Mouse (Mus musculus) stomach, embryonic 14.5 days (tissue): ENCODE results near the gene Grifin. TPM values are rescaled to one million over a fixed set of nuclear protein-coding genes. Genes with fewer than 3 reads are reported as not detected.

Source experiments
- ATAC-seq: fragments of 200-750 bp; cut with Nextera tagmentation; 2 replicates; pipeline ENCODE4 v1.8.0; 2017; ENCODE audit warnings: low read depth, moderate TSS enrichment; ENCODE audit not compliant: insufficient number of reproducible peaks, insufficient read depth, low FRiP score
- H3K27ac ChIP-seq: fragments of 300-500 bp; sonication (generic); 2 replicates; pipeline ENCODE4 v1.5.1; 2014; ENCODE audit warnings: mild to moderate bottlenecking, low read length, moderate library complexity, mixed read lengths
- H3K27me3 ChIP-seq: fragments of 300-500 bp; sonication (generic); 2 replicates; pipeline ENCODE4 v1.6.1; 2014; ENCODE audit warnings: low read length, control low read depth, mixed read lengths; ENCODE audit not compliant: control insufficient read depth, insufficient read depth
- H3K36me3 ChIP-seq: fragments of 300-500 bp; sonication (generic); 2 replicates; pipeline ENCODE4 v1.6.1; 2014; ENCODE audit warnings: mild to moderate bottlenecking, control low read depth, low read length, moderate library complexity, mixed read lengths; ENCODE audit not compliant: control insufficient read depth, insufficient read depth
- H3K4me1 ChIP-seq: fragments of 300-500 bp; sonication (generic); 2 replicates; pipeline ENCODE4 v1.6.1; 2014; ENCODE audit warnings: low read length, control low read depth, mixed read lengths; ENCODE audit not compliant: control insufficient read depth, insufficient read depth
- H3K4me2 ChIP-seq: fragments of 300-500 bp; sonication (generic); replicated peaks from 2 replicates; pipeline ENCODE4 v1.6.1; 2014; ENCODE audit warnings: low read depth, low read length, control low read depth
- H3K4me3 ChIP-seq: fragments of 300-500 bp; sonication (generic); 2 replicates; pipeline ENCODE4 v1.5.1; 2014; ENCODE audit warnings: low read depth, low read length, control low read depth
- H3K9ac ChIP-seq: fragments of 300-500 bp; sonication (generic); replicated peaks from 2 replicates; pipeline ENCODE4 v1.6.1; 2014; ENCODE audit warnings: low read depth, mild to moderate bottlenecking, control low read depth, low read length, moderate library complexity, mixed read lengths
- H3K9me3 ChIP-seq: fragments of 300-500 bp; sonication (generic); 2 replicates; pipeline ENCODE4 v1.6.1; 2016; ENCODE audit warnings: low read depth, low read length, control low read depth; ENCODE audit not compliant: control insufficient read depth
- WGBS: fragments of 180-500 bp; shearing (Covaris S2); extraction: QIAGEN DNeasy Blood & Tissue Kit; methylation state at CpG from one replicate; pipeline ENCODE4 v1.1.7; 2014; 5-methylcytosine and 5-hydroxymethylcytosine counted together
- polyA plus RNA-seq: library from polyadenylated mRNA; unstranded; fragments of >200 nt; fragmentation: Nextera tagmentation; extraction: Ambion mirVana; gene quantifications from 2 replicates; pipeline ENCODE4 v1.2.1, GENCODE M21; 2014

Gene Grifin
- polyA plus RNA-seq, 1 experiment from 2014 or later: 0.74 TPM

- Histone ChIP-seq H3K9me3 (no peaks in the 10 kb centered on the region), H3K27me3 (no peaks in the 10 kb centered on the region), H3K36me3 (no peaks in the 10 kb centered on the region), H3K4me2 (no peak overlapping the region), H3K4me3 (no peak overlapping the region), H3K4me1 (no peaks in the 10 kb centered on the region), H3K9ac (no peak overlapping the region), H3K27ac (no peak overlapping the region)
- 44% methylated on average over 17 of the region's 17 CpGs for WGBS
- ATAC-seq: no peak
Observed at GRCm38 (mm10) chr5:140549306-140550047, 15.4 kb downstream of the Grifin start.

- H3K27ac ChIP-seq: no peak overlapping the region
- WGBS: 86% methylated on average over 19 of the region's 19 CpGs
Observed at GRCm38 (mm10) chr5:140546332-140546731, 18.5 kb downstream of the Grifin start.

GRCm38 (mm10) chr5:140545651-140546050 lies 19.2 kb downstream of the Grifin start:
- 53% methylated on average over 6 of the region's 6 CpGs for WGBS

More at GRCm38 (mm10) chr5:140546332-140546731, 18.5 kb downstream of the Grifin start:
- H3K4me2 ChIP-seq: no peak overlapping the region
- H3K4me3 ChIP-seq: no peak overlapping the region
- no peaks in the 10 kb centered on the region for H3K9me3 ChIP-seq
- H3K4me1 ChIP-seq: no peaks in the 10 kb centered on the region
- ATAC-seq: no peak
- no peak overlapping the region for H3K9ac ChIP-seq
- H3K36me3 ChIP-seq: no peaks in the 10 kb centered on the region
- no peaks in the 10 kb centered on the region for H3K27me3 ChIP-seq

GRCm38 (mm10) chr5:140542811-140543575 lies 21.9 kb downstream of the Grifin start:
- ATAC-seq: no peak
- WGBS: 77% methylated on average over 9 of the region's 9 CpGs

More at GRCm38 (mm10) chr5:140545651-140546050, 19.2 kb downstream of the Grifin start:
- ATAC-seq: no peak
- no peaks in the 10 kb centered on the region for H3K9me3 ChIP-seq
- no peak overlapping the region for H3K4me3 ChIP-seq
- no peaks in the 10 kb centered on the region for H3K27me3 ChIP-seq
- H3K9ac ChIP-seq: no peak overlapping the region
- H3K36me3 ChIP-seq: no peaks in the 10 kb centered on the region
- H3K4me2 ChIP-seq: no peak overlapping the region
- no peak overlapping the region for H3K27ac ChIP-seq
- H3K4me1 ChIP-seq: no peaks in the 10 kb centered on the region

GRCm38 (mm10) chr5:140540106-140540505 lies 24.8 kb downstream of the Grifin start:
- H3K4me3 ChIP-seq: no peak overlapping the region
- WGBS: 14% methylated on average over 8 of the region's 8 CpGs

More at GRCm38 (mm10) chr5:140542811-140543575, 21.9 kb downstream of the Grifin start:
- Histone ChIP-seq H3K4me2 (no peak overlapping the region), H3K9me3 (no peaks in the 10 kb centered on the region), H3K27ac (no peak overlapping the region), H3K9ac (no peak overlapping the region), H3K36me3 (no peaks in the 10 kb centered on the region), H3K4me1 (no peaks in the 10 kb centered on the region), H3K4me3 (no peak overlapping the region), H3K27me3 (no peaks in the 10 kb centered on the region)

GRCm38 (mm10) chr5:140538111-140538683 lies 26.7 kb downstream of the Grifin start:
- 66% methylated on average over 13 of the region's 13 CpGs for WGBS
- Histone ChIP-seq H3K27me3 (no peaks in the 10 kb centered on the region), H3K9ac (no peak overlapping the region), H3K4me2 (no peak overlapping the region), H3K36me3 (no peaks in the 10 kb centered on the region), H3K4me3 (no peak overlapping the region), H3K27ac (no peak overlapping the region), H3K4me1 (peaks cover 3% of the 10 kb centered on the region; the same call in 1 of the 2 replicates), H3K9me3 (no peaks in the 10 kb centered on the region)
- ATAC-seq: no peak

More at GRCm38 (mm10) chr5:140540106-140540505, 24.8 kb downstream of the Grifin start:
- Histone ChIP-seq H3K4me2 (no peak overlapping the region), H3K9me3 (no peaks in the 10 kb centered on the region), H3K4me1 (peaks cover 3% of the 10 kb centered on the region; the same call in 1 of the 2 replicates), H3K36me3 (no peaks in the 10 kb centered on the region), H3K27ac (no peak overlapping the region), H3K27me3 (no peaks in the 10 kb centered on the region), H3K9ac (no peak overlapping the region)
- ATAC-seq: peak; percentile 65

GRCm38 (mm10) chr5:140526754-140527153 lies 38.1 kb downstream of the Grifin start:
- ATAC-seq: no peak

GRCm38 (mm10) chr5:140521196-140521595 lies 43.7 kb downstream of the Grifin start:
- H3K4me1 ChIP-seq: 0 out of 2 replicates have a peak, but pooled peaks cover 3% of the 10 kb centered on the region
- H3K4me3 ChIP-seq: no peak overlapping the region
- 96% methylated on average over 1 of the region's 1 CpGs for WGBS
- no peak overlapping the region for H3K9ac ChIP-seq
- H3K9me3 ChIP-seq: no peaks in the 10 kb centered on the region
- H3K27ac ChIP-seq: no peak overlapping the region
- H3K36me3 ChIP-seq: peaks cover 15% of the 10 kb centered on the region; the same call in 1 of the 2 replicates
- H3K4me2 ChIP-seq: no peak overlapping the region
- no peaks in the 10 kb centered on the region for H3K27me3 ChIP-seq
- no peak for ATAC-seq

More at GRCm38 (mm10) chr5:140526754-140527153, 38.1 kb downstream of the Grifin start:
- H3K36me3 ChIP-seq: peaks cover 22% of the 10 kb centered on the region; the same call in 1 of the 2 replicates
- H3K4me3 ChIP-seq: no peak overlapping the region
- H3K9me3 ChIP-seq: peaks cover 3% of the 10 kb centered on the region; the same call in 1 of the 2 replicates
- 92% methylated on average over 2 of the region's 2 CpGs for WGBS
- H3K27me3 ChIP-seq: no peaks in the 10 kb centered on the region
- no peaks in the 10 kb centered on the region for H3K4me1 ChIP-seq
- H3K9ac ChIP-seq: no peak overlapping the region
- no peak overlapping the region for H3K27ac ChIP-seq
- H3K4me2 ChIP-seq: no peak overlapping the region
